In genomic region chr2:158667022-158667670, GRCm38 (mm10) we compare ENCODE assay signal across 8 mouse cellular contexts. TPM values are rescaled to one million over a fixed set of nuclear protein-coding genes. Genes with fewer than 3 reads are reported as not detected.
DNase-seq lines count a peak whose midpoint lies in the region; ATAC-seq and TF ChIP-seq lines count a peak whose summit lies in the region.

No protein-coding gene starts in this region.

- H3K4me1 ChIP-seq in forebrain, embryonic 13.5 days: peaks cover 26% of the 10 kb centered on the region
- peaks cover 9% of the 10 kb centered on the region; the same call in 1 of the 2 replicates for H3K4me1 ChIP-seq in lung, adult 2 months (ENCODE audit: control insufficient read depth, insufficient read depth, low read length)
- H3K4me1 ChIP-seq in neural tube, embryonic 15.5 days: peaks cover 43% of the 10 kb centered on the region
- H3K4me1 ChIP-seq in thymus, adult 2 months (replicated peaks; ENCODE audit: control insufficient read depth, insufficient read depth, low read length): peaks cover 40% of the 10 kb centered on the region

- peak; percentile 88 for ATAC-seq in forebrain, embryonic 13.5 days
- peak; percentile 79 for ATAC-seq in neural tube, embryonic 15.5 days (ENCODE audit: low FRiP score)

- H3K4me3 ChIP-seq in forebrain, embryonic 13.5 days: peak overlapping the region; percentile 62
- peak overlapping the region; percentile 95 for H3K4me3 ChIP-seq in layer of hippocampus, adult 2 months
- peak overlapping the region; percentile 64 for H3K4me3 ChIP-seq in lung, adult 2 months (replicated peaks; ENCODE audit: extremely low read depth, low read depth, low read length)
- peak overlapping the region; percentile 72 for H3K4me3 ChIP-seq in neural tube, embryonic 15.5 days (replicated peaks)
- H3K4me3 ChIP-seq in thymus, adult 2 months (ENCODE audit: control insufficient read depth, insufficient read depth, low read length): peak overlapping the region; percentile 92

- TF ChIP-seq CTCF in layer of hippocampus, adult 2 months (conservative IDR thresholded peaks at IDR 0.05): no peak
- TF ChIP-seq CTCF in lung, adult 2 months (IDR thresholded peaks at IDR 0.05; ENCODE audit: insufficient read depth, low read length): no peak
- TF ChIP-seq CTCF in thymus, adult 2 months (IDR thresholded peaks at IDR 0.05; ENCODE audit: borderline replicate concordance, control insufficient read depth, extremely low read depth, insufficient read depth, low read length, poor library complexity): 0 out of 2 replicates have a peak, but pooled peaks have one; percentile 25

- peak overlapping the region; percentile 65 for H3K27ac ChIP-seq in forebrain, embryonic 13.5 days
- H3K27ac ChIP-seq in layer of hippocampus, adult 2 months: peak overlapping the region; percentile 98
- peak overlapping the region; percentile 83 for H3K27ac ChIP-seq in neural tube, embryonic 15.5 days (replicated peaks)
- peak overlapping the region; percentile 99 for H3K27ac ChIP-seq in thymus, adult 2 months (ENCODE audit: control insufficient read depth, insufficient read depth, low read length)

- under 1% methylated on average over 46 of the region's 47 CpGs for WGBS in forebrain, embryonic 13.5 days
- under 1% methylated on average over 47 of the region's 47 CpGs for WGBS in lung, adult 2 months
- WGBS in neural tube, embryonic 15.5 days: under 1% methylated on average over 46 of the region's 47 CpGs
- WGBS in thymus, adult 2 months: under 1% methylated on average over 46 of the region's 47 CpGs

- peaks cover 53% of the 10 kb centered on the region for H3K27me3 ChIP-seq in forebrain, embryonic 13.5 days
- H3K27me3 ChIP-seq in neural tube, embryonic 15.5 days (replicated peaks): peaks cover 16% of the 10 kb centered on the region
- H3K27me3 ChIP-seq in thymus, adult 2 months (ENCODE audit: control insufficient read depth, insufficient read depth, low read length): no peaks in the 10 kb centered on the region

- no peaks in the 10 kb centered on the region for H3K9me3 ChIP-seq in forebrain, embryonic 13.5 days (replicated peaks)
- H3K9me3 ChIP-seq in neural tube, embryonic 15.5 days (replicated peaks): no peaks in the 10 kb centered on the region

- peak; percentile 67 for DNase-seq in 416B (ENCODE audit: low read depth)
- peak; percentile 73 for DNase-seq in adrenal gland, postnatal 10 days
- DNase-seq in heart, postnatal 4 days: peak; percentile 57
- DNase-seq in layer of hippocampus, adult 2 months (ENCODE audit: low spot score in 2 of 2): peak; percentile 73 to 76
- DNase-seq in lung, adult 2 months: peak; percentile 55
- DNase-seq in thymus, adult 2 months: peak; percentile 85

- peak overlapping the region; percentile 78 for H3K9ac ChIP-seq in forebrain, embryonic 13.5 days
- H3K9ac ChIP-seq in neural tube, embryonic 15.5 days (replicated peaks): peak overlapping the region; percentile 78

- TF ChIP-seq POLR2A in lung, adult 2 months (IDR thresholded peaks at IDR 0.05; ENCODE audit: borderline replicate concordance, extremely low read depth, low read depth, low read length): peak; percentile 80
- TF ChIP-seq POLR2A in thymus, adult 2 months (IDR thresholded peaks at IDR 0.05; ENCODE audit: control insufficient read depth, extremely low read depth, insufficient read depth, low read length, poor library complexity): peak; percentile 96

- no peaks in the 10 kb centered on the region for H3K36me3 ChIP-seq in forebrain, embryonic 13.5 days (ENCODE audit: poor library complexity, severe bottlenecking)
- H3K36me3 ChIP-seq in neural tube, embryonic 15.5 days: no peaks in the 10 kb centered on the region
- no peaks in the 10 kb centered on the region for H3K36me3 ChIP-seq in thymus, adult 2 months (ENCODE audit: control insufficient read depth, insufficient read depth, low read length)

- peak overlapping the region; percentile 99 for H3K4me2 ChIP-seq in forebrain, embryonic 13.5 days
- H3K4me2 ChIP-seq in neural tube, embryonic 15.5 days: peak overlapping the region; percentile 98

RNA-seq across cellular contexts. Expression of gene Ppp1r16b, which starts 1.9 kb away (rescaled TPM):
- total RNA-seq in adrenal gland, postnatal 10 days (2021): 10 to 100 TPM; 14.4 to 17.2 TPM
- polyA plus RNA-seq in forebrain, embryonic 13.5 days (2015; fragmentation: Nextera tagmentation; extraction: Ambion mirVana): 7.8 and 8.4 TPM in 2 replicates
- total RNA-seq in heart, postnatal 4 days (2021): 10 to 100 TPM; 13.8 to 14.2 TPM
- 100 to 1,000 TPM; 147 to 150 TPM for total RNA-seq in layer of hippocampus, adult 2 months (2021)
- 31.6 and 43.5 TPM in 2 replicates for polyA plus RNA-seq in lung, adult 2 months (2012; rRNA removed)
- 25.3 and 26.6 TPM in 2 replicates for polyA plus RNA-seq in neural tube, embryonic 15.5 days (2015; fragmentation: Nextera tagmentation; extraction: Ambion mirVana)
- polyA plus RNA-seq in thymus, adult 2 months (2012; rRNA removed): 55.8 and 61.4 TPM in 2 replicates

RNA-seq across cellular contexts. Expression of gene Actr5, which starts 42.5 kb away (rescaled TPM):
- total RNA-seq in adrenal gland, postnatal 10 days (2021): 10 to 100 TPM; 10.7 to 12.7 TPM
- polyA plus RNA-seq in forebrain, embryonic 13.5 days (2015; fragmentation: Nextera tagmentation; extraction: Ambion mirVana): 11.5 and 14.1 TPM in 2 replicates
- 1 to 10 TPM; 9.0 to 9.4 TPM for total RNA-seq in heart, postnatal 4 days (2021)
- total RNA-seq in layer of hippocampus, adult 2 months (2021): 10 to 100 TPM; 11.3 to 12.8 TPM
- 8.1 and 9.0 TPM in 2 replicates for polyA plus RNA-seq in lung, adult 2 months (2012; rRNA removed)
- 11.4 TPM in 2 replicates for polyA plus RNA-seq in neural tube, embryonic 15.5 days (2015; fragmentation: Nextera tagmentation; extraction: Ambion mirVana)
- 24.8 and 26.2 TPM in 2 replicates for polyA plus RNA-seq in thymus, adult 2 months (2012; rRNA removed)

RNA-seq across cellular contexts. Expression of gene Slc32a1, which starts 56.6 kb away (rescaled TPM):
- not detected for total RNA-seq in adrenal gland, postnatal 10 days (2021)
- 4.8 and 5.6 TPM in 2 replicates for polyA plus RNA-seq in forebrain, embryonic 13.5 days (2015; fragmentation: Nextera tagmentation; extraction: Ambion mirVana)
- not detected for total RNA-seq in heart, postnatal 4 days (2021)
- 10 to 100 TPM; 63.9 to 65.4 TPM for total RNA-seq in layer of hippocampus, adult 2 months (2021)
- polyA plus RNA-seq in lung, adult 2 months (2012; rRNA removed): not detected in 2 replicates
- polyA plus RNA-seq in neural tube, embryonic 15.5 days (2015; fragmentation: Nextera tagmentation; extraction: Ambion mirVana): 9.7 and 11.1 TPM in 2 replicates
- polyA plus RNA-seq in thymus, adult 2 months (2012; rRNA removed): 0.11 and 0.13 TPM in 2 replicates

Comparison
In these comparisons a context has a peak if more than half of its experiments do, and no peak if none do; other contexts are left out.
1. Peak in every context shown above with its lines: DNase-seq, ATAC-seq, H3K4me3 ChIP-seq and H3K27ac ChIP-seq.